Mouse (Mus musculus): ENCODE results near the gene Cep55. TPM values are rescaled to one million over a fixed set of nuclear protein-coding genes. Genes with fewer than 3 reads are reported as not detected.

Gene Cep55
- total RNA-seq, 2 experiments from 2014 or later, result 0.28 TPM; not detected in 1

DNA sequence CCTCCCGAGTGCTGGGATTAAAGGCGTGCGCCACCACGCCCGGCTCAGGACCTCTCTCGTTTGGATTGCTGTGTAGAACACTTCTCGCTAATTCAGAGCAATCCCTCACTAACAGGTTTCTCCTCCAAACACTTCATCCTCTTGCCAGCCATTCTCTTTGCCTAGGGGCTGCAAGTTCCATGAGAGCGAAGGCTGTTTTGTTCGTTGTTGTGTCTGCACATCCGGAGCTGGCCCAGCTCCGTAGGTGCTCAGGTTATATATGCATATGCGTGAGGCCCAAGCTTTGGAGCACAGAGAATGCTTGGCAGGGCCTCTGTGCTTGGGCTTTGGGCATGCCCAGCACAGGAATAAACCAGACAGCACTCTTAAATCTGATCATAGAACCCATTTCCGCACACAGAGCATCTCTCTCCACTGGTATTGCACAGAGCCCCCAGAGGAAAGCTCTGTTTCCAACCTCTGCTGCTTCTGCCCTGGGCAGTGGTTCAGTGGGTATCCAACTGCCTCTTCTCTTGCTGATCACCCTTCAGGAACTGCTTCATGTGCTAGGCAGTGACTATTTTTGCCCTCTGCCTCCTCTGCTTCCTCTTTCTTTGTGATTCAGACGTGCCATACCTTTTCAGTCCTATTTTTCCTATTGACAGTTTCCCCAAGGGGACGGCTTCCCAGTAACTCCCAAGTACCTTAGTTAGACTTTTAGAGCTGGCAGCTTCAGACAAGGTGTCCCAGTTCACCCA lies 54.9 kb downstream of the Cep55 start:
- no peak for DNase-seq

GRCm38 (mm10) chr19:38111056-38111455 lies 56.2 kb downstream of the Cep55 start:
- DNase-seq, result no peak

- DNase-seq, result no peak
These were observed 57.8 kb downstream of the Cep55 start for GRCm38 (mm10) chr19:38112575-38112974.

DNA sequence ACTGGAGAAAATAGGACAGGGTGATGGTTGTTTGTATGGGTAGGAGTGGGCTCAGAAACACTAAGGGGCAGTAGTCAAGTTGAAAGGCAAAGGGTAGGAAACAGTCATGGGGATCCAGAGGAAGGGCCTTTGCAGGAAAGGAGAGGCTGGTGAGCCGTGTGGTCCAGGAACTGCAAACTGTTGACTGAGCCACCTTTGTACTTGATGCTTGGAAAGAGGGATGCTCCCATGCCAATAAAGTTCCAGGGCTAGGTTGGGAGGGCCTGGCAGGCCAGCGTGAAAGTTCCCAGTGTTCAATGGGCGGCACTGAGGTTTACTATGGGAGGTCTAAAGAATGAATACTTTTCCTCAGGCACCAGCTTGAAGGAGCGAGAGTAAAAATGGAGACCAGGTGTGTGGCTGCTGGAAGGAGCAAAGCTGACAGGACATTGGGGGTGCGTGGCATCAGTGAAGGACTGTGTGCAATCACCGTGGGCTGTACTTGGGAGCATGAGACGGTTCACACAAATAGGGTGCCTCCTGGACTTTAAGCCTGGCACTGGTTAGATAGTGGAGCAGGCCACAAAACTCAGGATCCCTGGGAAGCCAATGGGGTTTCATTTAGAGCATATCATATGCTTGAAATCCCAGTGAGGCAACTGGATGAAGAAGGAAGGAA lies 60.2 kb downstream of the Cep55 start:
- DNase-seq, result no peak

DNA sequence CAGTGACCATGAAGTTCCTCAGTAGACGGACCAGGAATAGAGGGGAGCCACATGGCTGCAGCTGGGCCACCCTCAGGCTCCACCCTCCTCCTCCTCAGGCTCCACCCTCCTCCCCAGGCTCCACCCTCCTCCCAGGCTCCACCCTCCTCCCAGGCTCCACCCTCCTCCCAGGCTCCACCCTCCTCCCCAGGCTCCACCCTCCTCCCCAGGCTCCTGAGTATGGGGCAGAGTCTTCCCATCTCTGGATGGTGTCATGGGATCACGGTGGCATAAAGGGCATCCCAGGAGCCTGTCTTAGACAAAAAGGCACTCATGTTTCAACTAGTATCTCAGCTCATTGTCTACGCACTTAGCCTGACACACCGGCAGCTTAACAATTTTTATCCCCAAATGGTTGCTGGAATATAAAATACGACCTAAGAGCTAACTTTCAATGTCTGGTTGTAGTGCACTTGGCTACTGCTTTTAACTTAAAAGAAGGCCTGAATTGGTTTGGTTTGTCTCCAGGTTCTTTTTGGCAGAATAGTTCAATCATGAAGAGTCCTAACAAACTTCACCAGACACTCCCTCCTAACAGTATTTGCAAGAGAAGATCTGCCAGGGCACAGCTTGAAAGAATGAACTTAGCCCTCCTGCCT lies 65.4 kb downstream of the Cep55 start:
- no peak for DNase-seq

- DNase-seq, result no peak
These were observed 69.1 kb downstream of the Cep55 start for GRCm38 (mm10) chr19:38123921-38124320.

Other genes starting within 250 kb of the Cep55 start
- 1 to 10 TPM; 4.0 to 5.3 TPM for gene Myof, start 11.4 kb upstream of the Cep55 start, total RNA-seq (2021)
- not detected for gene Ffar4, start 42.1 kb downstream of the Cep55 start, total RNA-seq (2021)
- 10 to 100 TPM in 1 of 2 experiments, 1 to 10 TPM in 1; 8.0 to 10.3 TPM for gene Rbp4, start 70.3 kb downstream of the Cep55 start, total RNA-seq (2021)
- not detected for gene Pde6c, start 77.8 kb downstream of the Cep55 start, total RNA-seq (2021)
- gene Fra10ac1, start 169.1 kb downstream of the Cep55 start, total RNA-seq (2021), result 10 to 100 TPM; 19.6 to 21.9 TPM
- 100 to 1,000 TPM; 189 to 201 TPM for gene Lgi1, start 209.5 kb downstream of the Cep55 start, total RNA-seq (2021)